24 mouse cellular contexts compared by ENCODE assay signal in the genomic region with DNA sequence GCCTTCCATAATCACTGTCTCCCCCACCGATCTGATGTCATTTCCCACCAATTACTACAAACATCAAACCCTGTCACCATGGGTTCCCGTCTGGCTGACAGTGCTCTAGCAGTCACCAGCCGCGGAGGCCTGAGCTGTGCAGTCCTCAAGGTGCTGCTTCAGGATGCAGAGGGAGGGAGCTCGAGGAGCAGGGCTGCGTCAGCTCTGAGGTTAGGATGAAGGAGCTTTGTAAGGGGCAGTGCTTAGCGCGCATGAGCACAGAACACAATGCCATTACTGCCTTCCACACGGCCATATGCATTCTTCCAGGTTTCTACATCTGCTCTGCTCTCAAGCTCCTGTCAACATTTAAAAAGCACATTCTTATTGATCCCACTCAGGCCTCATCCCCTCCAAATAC. TPM values are rescaled to one million over a fixed set of nuclear protein-coding genes. Genes with fewer than 3 reads are reported as not detected.
DNase-seq lines count a peak whose midpoint lies in the region; ATAC-seq and TF ChIP-seq lines count a peak whose summit lies in the region.
"Had no signal": no experiment of that assay in that cellular context is flagged by ENCODE, and none has a peak within 500 bp of the region (broad histone marks: within the 10 kb centered on the region; RNA-seq: fewer than 3 reads in every experiment).

No protein-coding gene starts in this region.

- intact Hi-C loops in gastrocnemius, adult 2 months (cut with DNase I) = loop anchor here (2.0 kb wide), 1 partner anchor 14 kb away; no protein-coding TSS in a partner anchor

- no peak for DNase-seq in gastrocnemius, adult 2 months
- DNase-seq in gastrocnemius, adult 18-20 months (ENCODE audit: low spot score) = no peak
- DNase-seq in heart, adult 9 months (ENCODE audit: low spot score in 2 of 2) = no peak
- DNase-seq: adrenal gland, postnatal 14 days; cerebellum, adult 2 months; cerebellum, postnatal 25 days; kidney, adult 11 months; kidney, postnatal 36 days; layer of hippocampus, postnatal 36 days; lung, postnatal 36 days; right cerebral cortex, adult 18-20 months; right cerebral cortex, postnatal 4 days; thymus, adult 18-20 months; thymus, postnatal 36 days had no signal

- peaks cover 3% of the 10 kb centered on the region; the same call in 1 of the 2 replicates for H3K9me3 ChIP-seq in heart, embryonic 14.5 days (ENCODE audit: control insufficient read depth, low read length)
- H3K9me3 ChIP-seq in intestine, postnatal 0 days (ENCODE audit: control insufficient read depth) = no peaks in the 10 kb centered on the region
- no peaks in the 10 kb centered on the region for H3K9me3 ChIP-seq in intestine, embryonic 16.5 days (ENCODE audit: control insufficient read depth, low read length)
- H3K9me3 ChIP-seq in stomach, embryonic 15.5 days = no peaks in the 10 kb centered on the region
- H3K9me3 ChIP-seq: embryonic facial prominence, embryonic 12.5 days; kidney, embryonic 15.5 days; midbrain, embryonic 10.5 days; neural tube, embryonic 15.5 days had no signal

- 0 out of 2 replicates have a peak, but pooled peaks cover 10% of the 10 kb centered on the region for H3K36me3 ChIP-seq in heart, embryonic 14.5 days (ENCODE audit: control insufficient read depth, insufficient read depth, low read length)
- H3K36me3 ChIP-seq in intestine, postnatal 0 days (ENCODE audit: control insufficient read depth, insufficient read depth) = no peaks in the 10 kb centered on the region
- no peaks in the 10 kb centered on the region for H3K36me3 ChIP-seq in intestine, embryonic 16.5 days (ENCODE audit: control insufficient read depth, insufficient read depth, low read length)
- H3K36me3 ChIP-seq in stomach, embryonic 15.5 days = peaks cover 6% of the 10 kb centered on the region; the same call in 1 of the 2 replicates

- H3K27ac ChIP-seq in gastrocnemius, adult 2 months = peak overlapping the region; percentile 96
- peak overlapping the region; percentile 98 to 99 for H3K27ac ChIP-seq in heart, embryonic 14.5 days (replicated peaks in 1 of 2; ENCODE audit: control insufficient read depth in 1 of 2, insufficient read depth in 1 of 2, low read depth in 2 of 2, low read length in 2 of 2)
- H3K27ac ChIP-seq in intestine, postnatal 0 days (ENCODE audit: low read depth, low read length) = peak overlapping the region; percentile 28; the same call in 1 of the 2 replicates
- H3K27ac ChIP-seq in intestine, embryonic 16.5 days (ENCODE audit: low read length) = no peak overlapping the region
- no peak overlapping the region for H3K27ac ChIP-seq in stomach, embryonic 15.5 days
- H3K27ac ChIP-seq: embryonic facial prominence, embryonic 12.5 days; hindbrain, embryonic 14.5 days; kidney, embryonic 15.5 days; midbrain, embryonic 10.5 days; neural tube, embryonic 15.5 days had no signal

- no peaks in the 10 kb centered on the region for H3K27me3 ChIP-seq in heart, embryonic 14.5 days (ENCODE audit: control insufficient read depth, insufficient read depth, low read length)
- H3K27me3 ChIP-seq in intestine, postnatal 0 days (replicated peaks; ENCODE audit: control insufficient read depth, insufficient read depth, low read length) = no peaks in the 10 kb centered on the region
- no peaks in the 10 kb centered on the region for H3K27me3 ChIP-seq in intestine, embryonic 16.5 days (replicated peaks; ENCODE audit: control insufficient read depth, insufficient read depth, low read length)
- no peaks in the 10 kb centered on the region for H3K27me3 ChIP-seq in stomach, embryonic 15.5 days (replicated peaks)
- H3K27me3 ChIP-seq: embryonic facial prominence, embryonic 12.5 days; kidney, embryonic 15.5 days; neural tube, embryonic 15.5 days had no signal

- H3K4me2 ChIP-seq in heart, embryonic 14.5 days (ENCODE audit: low read length) = no peak overlapping the region
- H3K4me2 ChIP-seq in intestine, postnatal 0 days (replicated peaks; ENCODE audit: low read depth) = no peak overlapping the region
- no peak overlapping the region for H3K4me2 ChIP-seq in intestine, embryonic 16.5 days (ENCODE audit: low read depth, low read length)
- no peak overlapping the region for H3K4me2 ChIP-seq in stomach, embryonic 15.5 days
- H3K4me2 ChIP-seq: embryonic facial prominence, embryonic 12.5 days; hindbrain, embryonic 14.5 days; kidney, embryonic 15.5 days; neural tube, embryonic 15.5 days had no signal

- no peak for TF ChIP-seq CTCF in gastrocnemius, adult 2 months (IDR thresholded peaks at IDR 0.05)
- no peak for TF ChIP-seq CTCF in intestine, postnatal 0 days (IDR thresholded peaks at IDR 0.05; ENCODE audit: low read depth)

- no peak overlapping the region for H3K4me3 ChIP-seq in gastrocnemius, adult 2 months
- no peak overlapping the region for H3K4me3 ChIP-seq in heart, embryonic 14.5 days (ENCODE audit: control insufficient read depth in 1 of 2, insufficient read depth in 1 of 2, low read depth in 1 of 2, low read length in 2 of 2)
- H3K4me3 ChIP-seq in intestine, postnatal 0 days (ENCODE audit: low read depth, low read length) = no peak overlapping the region
- no peak overlapping the region for H3K4me3 ChIP-seq in intestine, embryonic 16.5 days (ENCODE audit: low read length)
- no peak overlapping the region for H3K4me3 ChIP-seq in stomach, embryonic 15.5 days (replicated peaks)
- H3K4me3 ChIP-seq: embryonic facial prominence, embryonic 12.5 days; kidney, embryonic 15.5 days; midbrain, embryonic 10.5 days; neural tube, embryonic 15.5 days had no signal

- H3K9ac ChIP-seq in heart, embryonic 14.5 days (ENCODE audit: low read length) = no peak overlapping the region
- no peak overlapping the region for H3K9ac ChIP-seq in intestine, postnatal 0 days (ENCODE audit: low read depth, low read length)
- H3K9ac ChIP-seq in intestine, embryonic 16.5 days (ENCODE audit: low read depth, low read length) = no peak overlapping the region
- H3K9ac ChIP-seq in stomach, embryonic 15.5 days = no peak overlapping the region
- H3K9ac ChIP-seq: embryonic facial prominence, embryonic 12.5 days; hindbrain, embryonic 14.5 days; kidney, embryonic 15.5 days; neural tube, embryonic 15.5 days had no signal

- peaks cover 28 to 46% of the 10 kb centered on the region in 2 experiments for H3K4me1 ChIP-seq in heart, embryonic 14.5 days (ENCODE audit: control insufficient read depth in 2 of 2, insufficient read depth in 2 of 2, low read length in 2 of 2)
- H3K4me1 ChIP-seq in intestine, postnatal 0 days (replicated peaks; ENCODE audit: control insufficient read depth, insufficient read depth, low read length) = peaks cover 3% of the 10 kb centered on the region; the same call in 1 of the 2 replicates
- peaks cover 13% of the 10 kb centered on the region for H3K4me1 ChIP-seq in intestine, embryonic 16.5 days (ENCODE audit: control insufficient read depth, insufficient read depth, low read length)
- peaks cover 13% of the 10 kb centered on the region; the same call in 1 of the 2 replicates for H3K4me1 ChIP-seq in stomach, embryonic 15.5 days
- H3K4me1 ChIP-seq: kidney, embryonic 15.5 days; midbrain, embryonic 10.5 days had no signal

- no peak for ATAC-seq in heart, embryonic 14.5 days (ENCODE audit: insufficient number of reproducible peaks, insufficient read depth, low FRiP score, low read depth)
- no peak for ATAC-seq in intestine, postnatal 0 days
- no peak for ATAC-seq in intestine, embryonic 16.5 days
- ATAC-seq in stomach, embryonic 15.5 days (ENCODE audit: insufficient read depth, low FRiP score, low read depth) = 0 out of 2 replicates have a peak, but pooled peaks have one; percentile 5

- WGBS in heart, embryonic 14.5 days = 39% methylated on average over 9 of the region's 9 CpGs
- 74% methylated on average over 9 of the region's 9 CpGs for WGBS in intestine, postnatal 0 days
- WGBS in intestine, embryonic 16.5 days = 66% methylated on average over 9 of the region's 9 CpGs
- 59% methylated on average over 9 of the region's 9 CpGs for WGBS in stomach, embryonic 15.5 days

RNA-seq across cellular contexts. Expression of a gene that starts 36.8 kb away (rescaled TPM):
- 100 to 1,000 TPM; 349 to 495 TPM for total RNA-seq in gastrocnemius, adult 2 months (2021)
- 100 to 1,000 TPM; 443 to 513 TPM for total RNA-seq in gastrocnemius, adult 18-20 months (2021)
- 238 and 249 TPM in 2 replicates for polyA plus RNA-seq in heart, embryonic 14.5 days (2014; fragmentation: Nextera tagmentation; extraction: Ambion mirVana)
- 30.0 and 30.3 TPM in 2 replicates for polyA plus RNA-seq in intestine, postnatal 0 days (2015; fragmentation: Nextera tagmentation; extraction: Ambion mirVana)
- polyA plus RNA-seq in intestine, embryonic 16.5 days (2015; fragmentation: Nextera tagmentation; extraction: Ambion mirVana) = 21.6 and 21.7 TPM in 2 replicates
- polyA plus RNA-seq in stomach, embryonic 15.5 days (2015; fragmentation: Nextera tagmentation; extraction: Ambion mirVana) = 35.8 and 37.5 TPM in 2 replicates
- polyA plus RNA-seq: liver, adult 2 months had no signal

RNA-seq across cellular contexts. Expression of a gene that starts 37.2 kb away (rescaled TPM):
- 1 to 10 TPM; 5.0 to 7.3 TPM for total RNA-seq in gastrocnemius, adult 2 months (2021)
- total RNA-seq in gastrocnemius, adult 18-20 months (2021) = 1 to 10 TPM; 6.4 to 8.2 TPM
- polyA plus RNA-seq in heart, embryonic 14.5 days (2014; fragmentation: Nextera tagmentation; extraction: Ambion mirVana) = 15.9 and 16.4 TPM in 2 replicates
- polyA plus RNA-seq in intestine, postnatal 0 days (2015; fragmentation: Nextera tagmentation; extraction: Ambion mirVana) = 5.8 and 6.6 TPM in 2 replicates
- 13.5 and 13.9 TPM in 2 replicates for polyA plus RNA-seq in intestine, embryonic 16.5 days (2015; fragmentation: Nextera tagmentation; extraction: Ambion mirVana)
- 14.0 and 14.5 TPM in 2 replicates for polyA plus RNA-seq in stomach, embryonic 15.5 days (2015; fragmentation: Nextera tagmentation; extraction: Ambion mirVana)

RNA-seq across cellular contexts. Expression of a gene that starts 43.3 kb away (rescaled TPM):
- 10 to 100 TPM; 20.9 to 22.0 TPM for total RNA-seq in gastrocnemius, adult 2 months (2021)
- 10 to 100 TPM; 17.6 to 18.1 TPM for total RNA-seq in gastrocnemius, adult 18-20 months (2021)
- polyA plus RNA-seq in heart, embryonic 14.5 days (2014; fragmentation: Nextera tagmentation; extraction: Ambion mirVana) = 29.9 and 33.0 TPM in 2 replicates
- polyA plus RNA-seq in intestine, postnatal 0 days (2015; fragmentation: Nextera tagmentation; extraction: Ambion mirVana) = 18.7 and 18.9 TPM in 2 replicates
- polyA plus RNA-seq in intestine, embryonic 16.5 days (2015; fragmentation: Nextera tagmentation; extraction: Ambion mirVana) = 46.0 and 49.3 TPM in 2 replicates
- 38.7 and 43.2 TPM in 2 replicates for polyA plus RNA-seq in stomach, embryonic 15.5 days (2015; fragmentation: Nextera tagmentation; extraction: Ambion mirVana)

Comparison
In these comparisons a context has a peak if more than half of its experiments do, and no peak if none do; other contexts are left out.
1. H3K27ac ChIP-seq: peak in gastrocnemius, adult 2 months (single experiment), heart, embryonic 14.5 days (2 of 2) and intestine, postnatal 0 days (single experiment); none in intestine, embryonic 16.5 days (single experiment) and stomach, embryonic 15.5 days (single experiment).